Mouse (Mus musculus): ENCODE measurements at regions not wholly inside any gene's neighbourhood (a gene's known extent, or its start where the extent isn't known, plus 50 kb on each side); places are given as distances from the start of the nearest gene placed in this dataset.

DNA sequence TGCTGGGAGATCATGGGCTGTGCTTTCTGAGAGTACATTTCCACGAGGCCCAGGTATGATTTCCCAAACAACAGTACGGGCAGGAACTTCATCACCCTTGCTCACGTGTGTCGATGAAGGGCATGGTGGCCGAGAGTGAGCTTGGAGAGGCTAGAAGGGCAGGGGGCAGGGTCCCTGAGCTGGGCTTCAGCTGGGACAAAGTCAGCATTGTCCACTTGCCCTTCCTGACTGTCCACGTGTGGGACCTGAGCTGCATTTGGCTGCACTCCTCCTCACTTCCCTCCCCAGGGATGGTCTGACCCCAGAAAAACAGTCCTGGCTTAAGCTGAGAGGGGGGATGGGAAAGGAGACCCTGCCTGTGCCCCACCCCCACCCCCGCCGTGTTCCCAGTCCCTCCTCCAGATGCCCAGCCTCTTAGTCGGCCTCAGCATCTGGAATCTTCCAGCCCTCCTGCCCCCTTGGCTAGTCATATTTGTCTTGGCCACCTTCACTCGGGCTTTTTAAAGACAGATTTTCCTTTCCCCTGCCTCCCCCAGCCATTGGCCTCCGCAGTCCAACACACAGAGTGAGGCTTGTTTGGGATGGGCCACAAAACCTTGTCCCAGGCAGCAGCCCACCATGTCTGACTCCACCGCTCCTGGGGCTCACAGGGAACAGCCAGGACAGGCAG, 58.6 kb downstream of the Isg20 start:
- ATAC-seq (ENCODE audit: low TSS enrichment) = no peak

GRCm38 (mm10) chr7:78989751-78990206, 63.5 kb upstream of the Acan start:
- ATAC-seq (ENCODE audit: low TSS enrichment) = no peak

DNA sequence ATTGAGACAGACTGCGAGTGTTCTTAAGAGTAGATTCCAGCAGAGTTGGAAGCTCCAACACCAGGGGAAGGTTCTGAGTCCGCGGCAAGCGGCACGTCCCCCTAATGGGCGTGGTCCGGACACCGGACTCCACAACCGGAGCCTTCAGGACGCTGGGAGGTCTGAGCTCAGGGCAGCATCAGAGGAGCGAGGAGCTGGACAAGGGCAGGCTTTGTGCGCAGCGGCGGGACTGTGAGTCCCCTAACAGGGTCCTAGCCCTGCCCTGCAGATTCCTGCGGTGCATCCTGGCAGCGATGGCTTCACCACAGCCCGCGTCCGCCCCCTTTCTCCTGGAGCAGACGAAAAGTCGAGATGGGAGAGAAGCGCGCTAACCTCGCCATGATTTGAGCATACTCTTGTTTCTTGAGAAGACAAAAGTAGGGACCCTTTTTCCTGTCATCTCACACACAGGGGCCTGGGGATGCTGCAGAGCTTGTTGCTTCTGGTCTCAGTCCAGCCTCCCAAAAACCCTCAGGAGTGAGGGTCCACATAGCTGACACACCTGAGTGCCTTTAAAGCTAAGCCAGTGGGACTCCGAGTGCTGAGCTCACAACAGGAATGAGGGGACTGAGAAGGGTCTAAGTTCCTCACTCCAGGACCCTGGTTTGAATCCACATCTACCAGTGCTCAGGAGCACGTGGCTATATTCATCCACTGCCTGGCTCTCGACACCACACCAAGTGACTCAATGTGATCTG, 62.8 kb upstream of the Acan start:
- ATAC-seq (ENCODE audit: low TSS enrichment) = peak; percentile 20; the same call in 1 of the 2 replicates

GRCm38 (mm10) chr7:78992991-78993390, 60.3 kb upstream of the Acan start:
- ATAC-seq (ENCODE audit: low TSS enrichment) = no peak

DNA sequence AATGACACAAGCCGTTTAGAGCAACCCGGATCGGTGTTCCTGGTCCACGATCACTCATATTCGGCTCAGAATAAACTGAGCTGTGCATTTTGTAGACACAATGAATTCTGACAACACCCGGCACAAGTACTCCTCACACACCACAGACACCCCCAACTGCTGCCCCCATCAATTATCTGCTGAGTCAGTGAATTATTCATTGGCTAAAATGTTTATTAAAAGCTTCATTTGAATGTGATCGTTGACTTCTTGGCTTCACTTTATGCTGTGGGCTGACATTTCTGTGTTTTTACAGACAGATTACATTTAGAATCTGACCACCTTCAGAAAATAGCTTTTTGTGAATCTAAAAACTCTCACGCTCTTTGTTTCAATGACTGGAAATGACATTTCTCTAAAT, 59.1 kb upstream of the Acan start:
- ATAC-seq (ENCODE audit: low TSS enrichment) = no peak

GRCm38 (mm10) chr7:78995034-78995433, 58.2 kb upstream of the Acan start:
- no peak for ATAC-seq (ENCODE audit: low TSS enrichment)

DNA sequence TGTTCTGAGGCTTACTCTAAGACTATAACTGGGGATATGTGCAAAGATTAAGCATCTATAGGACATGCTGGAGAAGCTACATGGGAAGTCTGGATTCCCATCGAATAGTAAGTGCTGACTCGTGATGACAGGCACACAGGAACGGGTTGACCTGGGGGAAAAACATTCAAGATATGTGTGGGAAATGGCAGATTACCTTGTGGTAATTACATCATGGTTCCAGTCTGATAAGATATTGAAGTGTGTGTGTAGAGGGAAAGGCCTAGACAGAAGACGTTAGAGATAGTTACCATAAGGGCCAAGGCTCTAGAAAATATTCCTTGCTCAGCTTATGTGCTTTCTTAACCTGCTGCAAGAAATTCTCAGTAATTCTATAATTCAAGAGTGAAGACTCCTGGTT, 57.5 kb upstream of the Acan start:
- ATAC-seq (ENCODE audit: low TSS enrichment) = no peak
